6 mouse cellular contexts compared by ENCODE assay signal in genomic region chr8:87308311-87308710, GRCm38 (mm10).
"Had no signal": no experiment of that assay in that cellular context is flagged by ENCODE, and none has a peak within 500 bp of the region (broad histone marks: within the 10 kb centered on the region; RNA-seq: fewer than 3 reads in every experiment).

No protein-coding gene starts in this region.

- DNase-seq: kidney, postnatal 36 days; layer of hippocampus, postnatal 36 days; left cerebral cortex, postnatal 4 days; liver, postnatal 0 days; lung, embryonic 14.5 days; thymus, postnatal 36 days had no signal
